Comparison of ENCODE assay signal across 11 mouse cellular contexts in the genomic region with DNA sequence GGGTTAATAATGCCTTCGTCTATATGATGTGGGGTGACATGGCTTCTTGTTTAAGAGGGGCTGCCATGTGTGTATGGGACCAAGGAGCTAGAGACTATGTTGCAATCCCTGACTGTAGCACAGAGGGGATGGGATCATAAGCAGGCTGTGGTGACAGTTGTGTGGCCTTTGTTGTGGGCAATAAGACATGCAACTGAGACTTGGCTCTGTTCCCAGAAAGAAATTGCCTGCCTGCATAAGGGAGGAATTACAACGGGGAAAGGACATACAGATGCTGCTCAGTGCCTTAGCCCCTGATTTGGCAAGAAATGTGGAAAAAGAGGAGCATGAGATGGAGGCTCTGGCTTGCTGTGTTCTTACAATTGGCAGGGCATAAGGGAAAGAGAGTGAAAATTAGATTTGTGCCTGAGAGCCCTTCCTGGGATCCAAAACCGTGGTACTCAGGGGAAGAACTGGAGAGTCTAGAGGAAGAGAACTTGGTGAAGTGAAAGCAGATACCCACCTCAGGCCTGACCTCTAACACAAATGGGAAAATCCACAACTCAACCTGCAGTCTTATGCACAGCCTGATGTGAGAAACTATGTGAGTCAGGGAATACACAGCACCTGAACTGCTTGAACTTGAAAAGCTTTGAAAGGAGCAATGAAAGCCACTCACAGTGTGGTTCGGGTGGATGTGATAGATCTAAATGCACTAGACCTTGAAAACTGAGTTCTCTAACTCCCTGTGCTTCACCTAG.
A peak's percentile ranks its signal among the peaks of the same experiment; 100 is the strongest.
DNase-seq lines count a peak whose midpoint lies in the region; ATAC-seq and TF ChIP-seq lines count a peak whose summit lies in the region.
"Had no signal": no experiment of that assay in that cellular context is flagged by ENCODE, and none has a peak within 500 bp of the region (broad histone marks: within the 10 kb centered on the region; RNA-seq: fewer than 3 reads in every experiment).

No protein-coding gene starts in this region.

- 51% methylated on average over 4 of the region's 4 CpGs for WGBS in midbrain, postnatal 0 days

- no peak for TF ChIP-seq CTCF in midbrain, postnatal 0 days (IDR thresholded peaks at IDR 0.05)

- DNase-seq in left cerebral cortex, postnatal 4 days = peak; percentile 58
- DNase-seq in left cerebral cortex, adult 18-20 months (ENCODE audit: low spot score in 2 of 2) = no peak
- peak; percentile 31 for DNase-seq in forelimb bud, embryonic 11.5 days (ENCODE audit: low read depth, low spot score)
- peak; percentile 85 for DNase-seq in midbrain, postnatal 0 days (ENCODE audit: low spot score)
- DNase-seq in urinary bladder, postnatal 4 days (ENCODE audit: low spot score in 2 of 2) = no peak
- DNase-seq in urinary bladder, postnatal 25 days (ENCODE audit: low spot score) = no peak
- DNase-seq in ovary, postnatal 10 days (ENCODE audit: low spot score) = no peak
- DNase-seq: cerebellum, adult 11-12 months; kidney, postnatal 14 days; liver, embryonic 13.5 days had no signal

- no peak overlapping the region for H3K9ac ChIP-seq in midbrain, postnatal 0 days (replicated peaks; ENCODE audit: low read length, poor library complexity, severe bottlenecking)
- H3K9ac ChIP-seq: liver, embryonic 13.5 days had no signal

- no peak overlapping the region for H3K27ac ChIP-seq in midbrain, postnatal 0 days (ENCODE audit: low read depth, low read length)
- H3K27ac ChIP-seq: liver, embryonic 13.5 days had no signal

- ATAC-seq in common myeloid progenitor, adult 5-6 weeks (replicated peaks; ENCODE audit: low read depth, poor library complexity, severe bottlenecking) = peak; percentile 89
- ATAC-seq in midbrain, postnatal 0 days (ENCODE audit: low FRiP score) = peak; percentile 63

- no peaks in the 10 kb centered on the region for H3K4me1 ChIP-seq in midbrain, postnatal 0 days (ENCODE audit: insufficient read depth, low read length)
- H3K4me1 ChIP-seq: liver, embryonic 13.5 days had no signal

- no peaks in the 10 kb centered on the region for H3K36me3 ChIP-seq in midbrain, postnatal 0 days (ENCODE audit: insufficient read depth, low read length)
- H3K36me3 ChIP-seq: liver, embryonic 13.5 days had no signal

- no peak overlapping the region for H3K4me3 ChIP-seq in midbrain, postnatal 0 days (ENCODE audit: low read depth, low read length)
- H3K4me3 ChIP-seq: liver, embryonic 13.5 days had no signal

- H3K9me3 ChIP-seq in midbrain, postnatal 0 days (ENCODE audit: low read length) = no peaks in the 10 kb centered on the region
- H3K9me3 ChIP-seq: liver, embryonic 13.5 days had no signal

- no peaks in the 10 kb centered on the region; the same call in 1 of the 2 replicates for H3K27me3 ChIP-seq in midbrain, postnatal 0 days (ENCODE audit: insufficient read depth, low read length)
- H3K27me3 ChIP-seq: liver, embryonic 13.5 days had no signal

- intact Hi-C loops in left cerebral cortex, postnatal 4 days (cut with DNase I) = no loop called here

- H3K4me2 ChIP-seq in midbrain, postnatal 0 days (ENCODE audit: low read depth, low read length, poor library complexity, severe bottlenecking) = no peak overlapping the region
- H3K4me2 ChIP-seq: liver, embryonic 13.5 days had no signal

Comparison
In these comparisons a context has a peak if more than half of its experiments do, and no peak if none do; other contexts are left out.
1. DNase-seq: peak in left cerebral cortex, postnatal 4 days (single experiment), forelimb bud, embryonic 11.5 days (single experiment) and midbrain, postnatal 0 days (single experiment); none in left cerebral cortex, adult 18-20 months (0 of 2), urinary bladder, postnatal 4 days (0 of 2), urinary bladder, postnatal 25 days (single experiment) and ovary, postnatal 10 days (single experiment).